ENCODE assay signal across 8 mouse cellular contexts in genomic region chr4:126046851-126047585, GRCm38 (mm10). TPM values are rescaled to one million over a fixed set of nuclear protein-coding genes. Genes with fewer than 3 reads are reported as not detected.
A peak's percentile ranks its signal among the peaks of the same experiment; 100 is the strongest.
DNase-seq lines count a peak whose midpoint lies in the region; ATAC-seq lines count a peak whose summit lies in the region.

TSS of gene Mrps15 (plus strand) at chr4:126046925.

- peak; percentile 91 for DNase-seq in MN1 (ENCODE audit: low spot score)
- DNase-seq in cerebellum, adult 8-10 months = peak; percentile 78
- DNase-seq in forelimb bud, embryonic 11.5 days (ENCODE audit: low read depth, low spot score) = peak; percentile 91
- peak; percentile 78 to 89 for DNase-seq in layer of hippocampus, postnatal 10 days (ENCODE audit: low spot score in 2 of 2)
- peak; percentile 82 for DNase-seq in lung, postnatal 14 days
- peak; percentile 57 for DNase-seq in retina, adult 2 months (ENCODE audit: low read depth, low spot score)
- DNase-seq in thymus, postnatal 36 days = peak; percentile 61 to 69

- peak; percentile 97 for ATAC-seq in hematopoietic stem cell, adult 5-6 weeks (replicated peaks in 1 of 2; ENCODE audit: insufficient read depth in 1 of 2, low FRiP score in 2 of 2, low TSS enrichment in 1 of 2, low read depth in 1 of 2, poor library complexity in 2 of 2, severe bottlenecking in 2 of 2)

RNA-seq across cellular contexts. Expression of gene Mrps15, which starts in this region (rescaled TPM):
- 46.5 and 48.0 TPM in 2 replicates for total RNA-seq in hematopoietic stem cell, adult 5-6 weeks (2017)
- 10 to 100 TPM; 53.6 to 55.7 TPM for total RNA-seq in layer of hippocampus, postnatal 10 days (2021)

Comparison
In these comparisons a context has a peak if more than half of its experiments do, and no peak if none do; other contexts are left out.
1. Peak in every context shown above with its lines: DNase-seq and ATAC-seq.